Mouse (Mus musculus): Measurements from ENCODE around the gene Mcm3.

DNA sequence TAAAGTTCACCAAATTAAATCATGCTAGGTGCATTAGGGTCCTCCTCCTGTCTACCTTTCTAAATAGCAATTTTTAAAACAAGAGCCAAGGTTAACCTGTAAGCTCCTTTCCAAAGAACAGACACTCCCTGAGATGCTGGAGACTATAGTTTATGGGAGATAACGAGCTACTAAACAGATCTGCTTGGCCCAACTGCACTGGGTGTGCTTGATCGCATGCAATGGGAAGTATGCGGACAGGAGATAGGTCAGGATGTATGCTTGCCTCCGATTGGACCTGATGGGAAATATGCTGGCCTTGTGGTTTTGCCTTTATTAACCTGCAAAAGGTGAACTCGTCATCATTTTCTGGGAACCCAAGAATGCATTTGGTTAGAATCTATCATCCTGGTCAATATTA lies 24.9 kb downstream of the Mcm3 start:
- no peak for TF ChIP-seq CTCF (IDR thresholded peaks at IDR 0.05; ENCODE audit: borderline replicate concordance, control insufficient read depth, extremely low read depth, insufficient read depth, low read length, poor library complexity)
- no peak for TF ChIP-seq POLR2A (IDR thresholded peaks at IDR 0.05; ENCODE audit: control insufficient read depth, extremely low read depth, insufficient read depth, low read length, poor library complexity)
